Mouse (Mus musculus) embryonic facial prominence, embryonic 11.5 days (tissue): ENCODE data around the gene C4bp. TPM values are rescaled to one million over a fixed set of nuclear protein-coding genes. Genes with fewer than 3 reads are reported as not detected.

Source experiments
- ATAC-seq: fragments of 200-750 bp; cut with Nextera tagmentation; replicated peaks from 2 replicates; pipeline ENCODE4 v1.8.0; 2017; ENCODE audit warnings: low read depth; ENCODE audit not compliant: insufficient number of reproducible peaks, low FRiP score, low TSS enrichment
- DNase-seq: peaks from one replicate; pipeline ENCODE4 v3.0.0-alpha.2; 2015; ENCODE audit warnings: low spot score
- H3K27ac ChIP-seq: fragments of 300-500 bp; sonication (generic); replicated peaks from 2 replicates; pipeline ENCODE4 v1.5.1; 2014; ENCODE audit warnings: mild to moderate bottlenecking, low read depth, low read length, control low read depth
- H3K27me3 ChIP-seq: fragments of 300-500 bp; sonication (generic); 2 replicates; pipeline ENCODE4 v1.6.1; 2014; ENCODE audit warnings: mild to moderate bottlenecking, low read length, moderate library complexity, mixed read lengths; ENCODE audit not compliant: control insufficient read depth, insufficient read depth
- H3K36me3 ChIP-seq: fragments of 300-500 bp; sonication (generic); replicated peaks from 2 replicates; pipeline ENCODE4 v1.6.1; 2014; ENCODE audit warnings: low read depth, mild to moderate bottlenecking, low read length, moderate library complexity, mixed read lengths; ENCODE audit not compliant: control insufficient read depth, insufficient read depth
- H3K4me1 ChIP-seq: fragments of 300-500 bp; sonication (generic); 2 replicates; pipeline ENCODE4 v1.6.1; 2014; ENCODE audit warnings: low read length, mixed read lengths; ENCODE audit not compliant: control insufficient read depth, insufficient read depth
- H3K4me2 ChIP-seq: fragments of 300-500 bp; sonication (generic); 2 replicates; pipeline ENCODE4 v1.6.1; 2014; ENCODE audit warnings: low read depth, mild to moderate bottlenecking, control low read depth, low read length, moderate library complexity
- H3K4me3 ChIP-seq: fragments of 300-500 bp; sonication (generic); 2 replicates; pipeline ENCODE4 v1.5.1; 2014; ENCODE audit warnings: low read depth, low read length, control low read depth
- H3K9ac ChIP-seq: fragments of 300-500 bp; sonication (generic); replicated peaks from 2 replicates; pipeline ENCODE4 v1.6.1; 2014; ENCODE audit warnings: mild to moderate bottlenecking, control low read depth, low read length
- H3K9me3 ChIP-seq: fragments of 300-500 bp; sonication (generic); replicated peaks from 2 replicates; pipeline ENCODE4 v1.6.1; 2016; ENCODE audit warnings: mild to moderate bottlenecking, low read length, inconsistent platforms, mixed read lengths; ENCODE audit not compliant: control insufficient read depth
- WGBS: fragments of 180-500 bp; shearing (Covaris S2); extraction: QIAGEN DNeasy Blood & Tissue Kit; methylation state at CpG from one replicate; pipeline ENCODE4 v1.1.7; 2014; 5-methylcytosine and 5-hydroxymethylcytosine counted together
- polyA plus RNA-seq: library from polyadenylated mRNA; unstranded; fragments of >200 nt; fragmentation: Nextera tagmentation; extraction: Ambion mirVana; gene quantifications from 2 replicates; pipeline ENCODE4 v1.2.1, GENCODE M21; 2014

C4bp gene
- polyA plus RNA-seq, 1 experiment from 2014 or later: not detected

DNA sequence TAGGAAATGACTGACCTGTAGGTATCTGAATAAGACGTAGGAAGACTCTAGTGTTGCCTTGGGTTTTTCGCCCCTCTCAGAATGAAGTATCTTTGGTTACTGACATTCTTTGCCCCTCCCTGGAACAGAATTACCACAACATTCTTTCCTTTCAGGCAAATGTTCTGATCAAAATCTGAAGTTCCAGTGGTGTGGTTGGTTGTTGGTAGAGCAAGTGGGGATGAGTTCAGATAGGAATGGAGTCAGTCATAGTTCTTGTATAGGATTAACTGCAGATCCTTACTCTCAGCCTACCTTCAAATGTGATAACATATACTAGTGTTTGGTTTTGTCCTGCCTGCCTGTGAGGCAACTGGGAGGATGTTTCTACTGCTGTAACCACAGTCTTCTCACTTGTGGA lies 31.9 kb downstream of the C4bp start, which contains the start of gene Zp3r:
Gene Zp3r (minus strand): TSS at position 101 of the 400 bp plus-strand sequence.
- Histone ChIP-seq H3K4me2 (no peak within 1 kb of the TSS), H3K9me3 (no peaks in the 10 kb centered on the region), H3K4me1 (no peaks in the 10 kb centered on the region), H3K4me3 (no peak within 1 kb of the TSS), H3K27me3 (no peaks in the 10 kb centered on the region), H3K9ac (no peak within 1 kb of the TSS), H3K36me3 (no peaks in the 10 kb centered on the region), H3K27ac (no peak within 1 kb of the TSS)
- ATAC-seq (no peak), DNase-seq (no peak)
- WGBS: 90% methylated on average over 2 of the region's 2 CpGs

- Histone ChIP-seq H3K27me3 (no peaks in the 10 kb centered on the region), H3K9me3 (no peaks in the 10 kb centered on the region), H3K27ac (no peak overlapping the region), H3K4me3 (no peak overlapping the region), H3K4me2 (no peak overlapping the region), H3K9ac (no peak overlapping the region), H3K36me3 (no peaks in the 10 kb centered on the region), H3K4me1 (no peaks in the 10 kb centered on the region)
- ATAC-seq (no peak), DNase-seq (no peak)
- WGBS: 86% methylated on average over 2 of the region's 2 CpGs
These were observed 65.1 kb downstream of the C4bp start for GRCm38 (mm10) chr1:130596291-130596690.

DNA sequence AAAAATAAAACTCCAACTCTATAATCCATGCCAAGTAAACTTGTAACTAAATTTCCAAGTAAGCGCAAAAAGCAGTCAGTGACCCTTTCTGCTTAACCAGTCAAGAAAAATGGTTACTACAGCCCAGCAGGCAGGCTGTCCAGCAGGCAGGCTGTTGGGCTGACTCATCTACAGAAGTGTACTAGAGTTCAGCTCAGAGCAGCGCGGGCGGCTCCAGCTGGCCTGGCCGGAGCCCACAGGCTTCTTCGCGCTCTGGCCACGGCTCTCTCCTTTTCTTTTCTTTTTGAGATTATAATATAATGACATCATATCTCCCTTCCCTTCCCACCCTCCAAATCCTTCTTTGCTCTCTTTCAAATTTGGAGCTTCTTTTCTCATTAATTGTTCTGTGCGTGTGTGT lies 72.8 kb downstream of the C4bp start:
- H3K4me2 ChIP-seq: no peak overlapping the region
- no peak overlapping the region for H3K9ac ChIP-seq
- no peak overlapping the region for H3K4me3 ChIP-seq
- no peak overlapping the region for H3K27ac ChIP-seq
- no peaks in the 10 kb centered on the region for H3K4me1 ChIP-seq
- no peak for DNase-seq
- no peaks in the 10 kb centered on the region for H3K27me3 ChIP-seq
- no peaks in the 10 kb centered on the region for H3K9me3 ChIP-seq
- no peaks in the 10 kb centered on the region for H3K36me3 ChIP-seq
- ATAC-seq: no peak
- 86% methylated on average over 9 of the region's 9 CpGs for WGBS

Other genes with a start within 250 kb of the C4bp start
- not detected in 2 replicates for gene Cd55b, start 238.6 kb downstream of the C4bp start, polyA plus RNA-seq
- gene Cd55, start 198.9 kb downstream of the C4bp start, polyA plus RNA-seq: 4.3 and 5.2 TPM in 2 replicates
- not detected in 2 replicates for gene Zp3r, start 32.0 kb downstream of the C4bp start, polyA plus RNA-seq
- not detected in 2 replicates for gene Gm29427, start 54.2 kb upstream of the C4bp start, polyA plus RNA-seq
- gene Yod1, start 55.7 kb upstream of the C4bp start, polyA plus RNA-seq: 5.9 and 7.5 TPM in 2 replicates
- gene Pfkfb2, start 67.6 kb upstream of the C4bp start, polyA plus RNA-seq: 5.1 and 5.7 TPM in 2 replicates
- 0.67 and 0.89 TPM in 2 replicates for gene AA986860, start 70.3 kb upstream of the C4bp start, polyA plus RNA-seq
- gene Fcamr, start 139.3 kb upstream of the C4bp start, polyA plus RNA-seq: not detected in 2 replicates
- gene Pigr, start 165.1 kb upstream of the C4bp start, polyA plus RNA-seq: not detected in 2 replicates
- not detected in 2 replicates for gene Fcmr, start 204.0 kb upstream of the C4bp start, polyA plus RNA-seq
- not detected in 2 replicates for gene Il24, start 225.8 kb upstream of the C4bp start, polyA plus RNA-seq
- gene Il20, start 249.8 kb upstream of the C4bp start, polyA plus RNA-seq: not detected in 2 replicates